Mouse (Mus musculus) megakaryocyte, embryonic 14.5 days (primary cell): Measurements from ENCODE around the gene Tnpo2. TPM values are rescaled to one million over a fixed set of nuclear protein-coding genes. Genes with fewer than 3 reads are reported as not detected.

ENCODE experiments used
- H3K27me3 ChIP-seq: replicated peaks from 2 replicates; pipeline ENCODE3; 2012; ENCODE audit warnings: inconsistent platforms
- H3K36me3 ChIP-seq: replicated peaks from 2 replicates; pipeline ENCODE3; 2012; ENCODE audit warnings: low read length, inconsistent platforms, mixed read lengths
- H3K4me1 ChIP-seq: 2 replicates; pipeline ENCODE4 v1.6.1; 2012; ENCODE audit warnings: inconsistent platforms
- H3K4me3 ChIP-seq: replicated peaks from 2 replicates; pipeline ENCODE3; 2012; ENCODE audit warnings: moderate library complexity, mild to moderate bottlenecking, inconsistent platforms
- H3K9me3 ChIP-seq: 2 replicates; pipeline ENCODE4 v1.6.1; 2012; ENCODE audit warnings: inconsistent platforms
- FLI1 ChIP-seq: IDR thresholded peaks from 2 replicates; pipeline ENCODE4 v1.6.1; 2012; ENCODE audit warnings: low read length, inconsistent platforms, mixed read lengths
- GATA1 ChIP-seq: IDR thresholded peaks from 3 replicates; pipeline ENCODE4 v1.6.1; 2012; ENCODE audit warnings: mixed read lengths, low read length, inconsistent platforms, borderline replicate concordance
- polyA plus RNA-seq: library from polyadenylated mRNA; stranded (reverse); fragments of >175 nt; gene quantifications from 2 replicates; pipeline ENCODE4 v1.2.3, GENCODE M21; 2012; ENCODE audit warnings: low replicate concordance; ENCODE audit not compliant: insufficient read depth

Gene Tnpo2
- polyA plus RNA-seq, 1 experiment, result 5.1 TPM

- Histone ChIP-seq H3K4me3 (peak within 1 kb of the TSS; percentile 99), H3K4me1 (peaks cover 56% of the 10 kb centered on the region), H3K9me3 (no peaks in the 10 kb centered on the region), H3K27me3 (no peaks in the 10 kb centered on the region), H3K36me3 (peaks cover 55% of the 10 kb centered on the region)
- TF ChIP-seq GATA1 (no peak), FLI1 (no peak)
These were observed 9.8 kb upstream of the Tnpo2 start, which contains the start of gene Trir for GRCm38 (mm10) chr8:85026670-85027515. Gene Trir, plus strand, starts transcription at chr8:85026823.

- Histone ChIP-seq H3K4me1 (peaks cover 56% of the 10 kb centered on the region), H3K36me3 (peaks cover 55% of the 10 kb centered on the region), H3K9me3 (no peaks in the 10 kb centered on the region), H3K4me3 (peak overlapping the region; percentile 99), H3K27me3 (no peaks in the 10 kb centered on the region)
- TF ChIP-seq FLI1, result no peak
- TF ChIP-seq GATA1, result no peak
These were observed 9.2 kb upstream of the Tnpo2 start for GRCm38 (mm10) chr8:85027516-85027855.

- H3K9me3 ChIP-seq, result no peaks in the 10 kb centered on the region
- H3K4me1 ChIP-seq, result peaks cover 58% of the 10 kb centered on the region
- peak overlapping the region; percentile 99 for H3K4me3 ChIP-seq
- peaks cover 57% of the 10 kb centered on the region for H3K36me3 ChIP-seq
- no peaks in the 10 kb centered on the region for H3K27me3 ChIP-seq
- TF ChIP-seq FLI1, result no peak
- TF ChIP-seq GATA1, result no peak
These were observed 8.8 kb upstream of the Tnpo2 start for GRCm38 (mm10) chr8:85027922-85028321.

- Histone ChIP-seq H3K4me3 (peak overlapping the region; percentile 99), H3K27me3 (no peaks in the 10 kb centered on the region), H3K4me1 (peaks cover 58% of the 10 kb centered on the region), H3K9me3 (no peaks in the 10 kb centered on the region), H3K36me3 (peaks cover 55% of the 10 kb centered on the region)
- no peak for TF ChIP-seq FLI1
- TF ChIP-seq GATA1, result no peak
These were observed 7.4 kb upstream of the Tnpo2 start for GRCm38 (mm10) chr8:85029271-85029670.

GRCm38 (mm10) chr8:85032622-85033311 lies 3.9 kb upstream of the Tnpo2 start:
- Histone ChIP-seq H3K27me3 (no peaks in the 10 kb centered on the region), H3K4me3 (no peak overlapping the region), H3K9me3 (no peaks in the 10 kb centered on the region), H3K36me3 (peaks cover 55% of the 10 kb centered on the region), H3K4me1 (peaks cover 61% of the 10 kb centered on the region)
- TF ChIP-seq FLI1, result no peak
- TF ChIP-seq GATA1, result no peak

- H3K9me3 ChIP-seq, result no peaks in the 10 kb centered on the region
- no peaks in the 10 kb centered on the region for H3K27me3 ChIP-seq
- no peak overlapping the region for H3K4me3 ChIP-seq
- no peak for TF ChIP-seq FLI1
- TF ChIP-seq GATA1, result no peak
- H3K4me1 ChIP-seq, result peaks cover 59% of the 10 kb centered on the region
- peaks cover 51% of the 10 kb centered on the region for H3K36me3 ChIP-seq
These were observed 2.8 kb upstream of the Tnpo2 start for GRCm38 (mm10) chr8:85033867-85034266.

- H3K4me3 ChIP-seq, result peak overlapping the region; percentile 96
- H3K9me3 ChIP-seq, result no peaks in the 10 kb centered on the region
- TF ChIP-seq FLI1 (no peak), GATA1 (no peak)
- H3K36me3 ChIP-seq, result peaks cover 43% of the 10 kb centered on the region
- H3K27me3 ChIP-seq, result no peaks in the 10 kb centered on the region
- peaks cover 57% of the 10 kb centered on the region for H3K4me1 ChIP-seq
These were observed 2.0 kb upstream of the Tnpo2 start for GRCm38 (mm10) chr8:85034764-85035163.

- no peaks in the 10 kb centered on the region for H3K27me3 ChIP-seq
- peak overlapping the region; percentile 96 for H3K4me3 ChIP-seq
- peaks cover 57% of the 10 kb centered on the region for H3K4me1 ChIP-seq
- TF ChIP-seq FLI1 (no peak), GATA1 (no peak)
- H3K36me3 ChIP-seq, result peaks cover 43% of the 10 kb centered on the region
- no peaks in the 10 kb centered on the region for H3K9me3 ChIP-seq
These were observed 1.5 kb upstream of the Tnpo2 start for GRCm38 (mm10) chr8:85035165-85035727.

- Histone ChIP-seq H3K9me3 (no peaks in the 10 kb centered on the region), H3K27me3 (no peaks in the 10 kb centered on the region), H3K36me3 (peaks cover 43% of the 10 kb centered on the region), H3K4me1 (peaks cover 59% of the 10 kb centered on the region), H3K4me3 (peak overlapping the region; percentile 96)
- no peak for TF ChIP-seq GATA1
These were observed 896 bp upstream of the Tnpo2 start for GRCm38 (mm10) chr8:85035728-85036310.
